Mouse (Mus musculus) liver, embryonic 14.5 days (tissue): Measurements from ENCODE around the gene Gm8660. TPM values are rescaled to one million over a fixed set of nuclear protein-coding genes. Genes with fewer than 3 reads are reported as not detected.
"Not testable (repeated sequence)": the region's sequence is repeated elsewhere in the genome, so short reads cannot be mapped to it uniquely, and the experiment has no call there.

Source experiments
- ATAC-seq: fragments of 200-750 bp; cut with Nextera tagmentation; 2 replicates; pipeline ENCODE4 v1.8.0; 2017; ENCODE audit warnings: moderate number of reproducible peaks, mild to moderate bottlenecking, moderate library complexity; ENCODE audit not compliant: insufficient read depth
- DNase-seq, 3 experiments: peaks; one replicate each; pipeline ENCODE4 v3.0.0-alpha.2; 2012 to 2013; ENCODE audit warnings: low read depth in 3 of 3, low spot score in 3 of 3
- H3K27ac ChIP-seq: fragments of 300-500 bp; sonication (generic); 2 replicates; pipeline ENCODE4 v1.5.1; 2014; ENCODE audit warnings: moderate library complexity, mild to moderate bottlenecking, control low read depth, inconsistent platforms
- H3K27me3 ChIP-seq: fragments of 300-500 bp; sonication (generic); 2 replicates; pipeline ENCODE4 v1.6.1; 2014; ENCODE audit warnings: mild to moderate bottlenecking, low read length, moderate library complexity; ENCODE audit not compliant: control insufficient read depth, insufficient read depth
- H3K36me3 ChIP-seq: fragments of 300-500 bp; sonication (generic); replicated peaks from 2 replicates; pipeline ENCODE4 v1.6.1; 2014; ENCODE audit warnings: low read depth; ENCODE audit not compliant: control insufficient read depth, insufficient read depth
- H3K4me1 ChIP-seq, 2 experiments: fragments of 200-500 bp in 1 of 2; fragments of 300-500 bp in 1 of 2; sonication (generic) in 1 of 2; replicated peaks; 2 replicates each; pipeline ENCODE4 v1.6.1; 2012 to 2014; ENCODE audit warnings: antibody characterized with exemption in 1 of 2, inconsistent platforms in 1 of 2, low read length in 1 of 2; ENCODE audit not compliant: control insufficient read depth in 2 of 2, insufficient read depth in 2 of 2
- H3K4me2 ChIP-seq: fragments of 300-500 bp; sonication (generic); 2 replicates; pipeline ENCODE4 v1.6.1; 2014; ENCODE audit warnings: low read depth, mild to moderate bottlenecking, control low read depth, moderate library complexity
- H3K4me3 ChIP-seq, 2 experiments: fragments of 200-500 bp in 1 of 2; fragments of 300-500 bp in 1 of 2; sonication (generic) in 1 of 2; 2 replicates each; pipeline ENCODE4 v1.5.1; 2012 to 2014; ENCODE audit warnings: low read depth in 2 of 2, low read length in 2 of 2, mild to moderate bottlenecking in 2 of 2, control low read depth in 1 of 2, inconsistent platforms in 1 of 2, moderate library complexity in 1 of 2; ENCODE audit not compliant: insufficient read depth in 1 of 2
- H3K9ac ChIP-seq: fragments of 300-500 bp; sonication (generic); replicated peaks from 2 replicates; pipeline ENCODE4 v1.6.1; 2014; ENCODE audit warnings: mild to moderate bottlenecking, control low read depth, moderate library complexity
- H3K9me3 ChIP-seq: fragments of 300-500 bp; sonication (generic); 2 replicates; pipeline ENCODE4 v1.6.1; 2016; ENCODE audit warnings: low read length, mixed read lengths; ENCODE audit not compliant: control insufficient read depth
- WGBS: fragments of 180-500 bp; shearing (Covaris S2); extraction: QIAGEN DNeasy Blood & Tissue Kit; methylation state at CpG from one replicate; pipeline ENCODE4 v1.1.7; 2014; ENCODE audit not compliant: insufficient replicate concordance; 5-methylcytosine and 5-hydroxymethylcytosine counted together
- polyA plus RNA-seq, 2 experiments: library from polyadenylated mRNA; depleted of rRNA in 1 of 2; stranded (reverse) in 1 of 2; unstranded in 1 of 2; fragments of >200 nt; fragmentation: Nextera tagmentation in 1 of 2; extraction: Ambion mirVana in 1 of 2; gene quantifications; 2 replicates each; pipeline versions ENCODE4 v1.2.1 to v1.2.3; 2012 to 2014

Gm8660 gene
- polyA plus RNA-seq (2012; rRNA removed) = not detected in 2 replicates
- not detected in 2 replicates for polyA plus RNA-seq (2014; fragmentation: Nextera tagmentation; extraction: Ambion mirVana)

DNA sequence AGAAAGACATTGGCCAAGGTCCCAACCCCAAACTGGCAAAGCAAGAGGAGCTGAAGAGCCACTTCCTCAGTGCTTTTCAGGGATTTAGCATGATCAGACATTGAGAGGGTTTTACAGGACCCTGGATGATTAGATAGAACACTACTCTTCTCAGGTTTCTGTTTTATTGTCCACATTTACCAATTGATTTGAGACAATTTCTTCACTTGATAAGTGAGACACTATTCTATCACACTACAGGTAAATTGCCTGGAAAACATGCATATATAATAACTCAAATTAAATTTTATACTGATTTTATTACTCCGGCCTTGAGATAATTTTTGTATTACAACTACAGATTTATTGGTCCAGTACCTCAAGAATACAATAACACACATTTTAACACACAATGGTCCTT is at the start of gene Gm8660:
Gm8660 (minus strand) TSS at position 101 of the 400 bp plus-strand sequence.
- not testable (repeated sequence) for H3K4me3 ChIP-seq, H3K9ac ChIP-seq, H3K27ac ChIP-seq, ATAC-seq, H3K36me3 ChIP-seq, H3K4me2 ChIP-seq, H3K4me1 ChIP-seq, H3K9me3 ChIP-seq, H3K27me3 ChIP-seq, DNase-seq
- no CpG with 5 or more reads among the region's 1 CpGs for WGBS

DNA sequence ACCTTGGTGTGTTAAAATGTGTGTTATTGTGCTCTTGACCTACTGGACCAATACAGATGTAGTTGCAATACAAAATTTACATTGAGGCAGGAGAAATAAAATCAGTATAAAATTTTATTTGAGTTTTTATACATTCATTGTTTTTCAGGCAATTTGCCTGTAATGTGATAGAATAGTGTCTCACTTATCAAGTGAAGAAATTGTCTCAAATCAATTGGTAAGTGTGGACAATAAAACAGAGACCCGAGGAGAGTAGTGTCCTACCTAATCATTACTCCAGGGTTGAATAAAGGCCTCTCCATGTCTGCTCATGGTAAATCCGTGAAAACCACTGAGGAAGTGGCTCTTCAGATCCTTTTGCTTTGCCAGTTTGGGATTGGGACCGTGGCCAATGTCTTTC is 42.4 kb upstream of the Gm8660 start, which contains the start of gene Vmn1r148:
Vmn1r148 (plus strand) TSS at position 301 of the 400 bp plus-strand sequence.
- not testable (repeated sequence) for H3K27me3 ChIP-seq
- WGBS = no CpG with 5 or more reads among the region's 3 CpGs

DNA sequence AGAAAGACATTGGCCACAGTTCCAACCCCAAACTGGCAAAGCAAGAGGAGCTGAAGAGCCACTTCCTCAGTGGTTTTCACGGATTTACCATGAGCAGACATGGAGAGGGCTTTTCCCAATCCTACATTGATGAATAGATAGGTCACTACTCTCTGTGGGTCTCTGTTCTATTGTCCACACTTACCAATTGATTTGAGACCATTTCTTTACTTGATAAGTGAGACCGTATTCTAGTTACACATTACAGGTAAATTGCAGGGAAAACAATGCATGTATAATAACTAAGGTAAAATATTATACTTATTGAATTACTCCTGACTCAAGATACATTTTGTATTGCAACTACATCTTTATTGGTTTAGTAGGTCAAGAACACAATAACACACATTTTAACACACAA is 41.2 kb downstream of the Gm8660 start, which contains the start of gene Gm4187:
Gm4187 (minus strand) TSS at position 101 of the 400 bp plus-strand sequence.
- not testable (repeated sequence) for H3K4me3 ChIP-seq, ATAC-seq, H3K27me3 ChIP-seq, H3K9ac ChIP-seq, H3K36me3 ChIP-seq, H3K27ac ChIP-seq, DNase-seq, H3K9me3 ChIP-seq, H3K4me1 ChIP-seq, H3K4me2 ChIP-seq
- WGBS = no CpG with 5 or more reads among the region's 2 CpGs

More for the DNA sequence above, 42.4 kb upstream of the Gm8660 start, which contains the start of gene Vmn1r148:
- H3K4me1 ChIP-seq, H3K36me3 ChIP-seq, H3K27ac ChIP-seq, ATAC-seq, H3K9me3 ChIP-seq, H3K4me3 ChIP-seq, DNase-seq, H3K9ac ChIP-seq, H3K4me2 ChIP-seq: not testable (repeated sequence)

Other genes starting within 250 kb of the Gm8660 start
- not detected in 2 replicates for gene Gm10666, start 236.3 kb downstream of the Gm8660 start, polyA plus RNA-seq (2012; rRNA removed)
- gene Gm10666, start 236.3 kb downstream of the Gm8660 start, polyA plus RNA-seq (2014; fragmentation: Nextera tagmentation; extraction: Ambion mirVana) = not detected in 2 replicates
- gene Vmn1r142, start 207.0 kb downstream of the Gm8660 start, polyA plus RNA-seq (2012; rRNA removed) = not detected in 2 replicates
- not detected in 2 replicates for gene Vmn1r142, start 207.0 kb downstream of the Gm8660 start, polyA plus RNA-seq (2014; fragmentation: Nextera tagmentation; extraction: Ambion mirVana)
- not detected in 2 replicates for gene Vmn1r143, start 181.7 kb downstream of the Gm8660 start, polyA plus RNA-seq (2012; rRNA removed)
- not detected in 2 replicates for gene Vmn1r143, start 181.7 kb downstream of the Gm8660 start, polyA plus RNA-seq (2014; fragmentation: Nextera tagmentation; extraction: Ambion mirVana)
- gene Gm8653, start 169.8 kb downstream of the Gm8660 start, polyA plus RNA-seq (2012; rRNA removed) = not detected in 2 replicates
- gene Gm8653, start 169.8 kb downstream of the Gm8660 start, polyA plus RNA-seq (2014; fragmentation: Nextera tagmentation; extraction: Ambion mirVana) = not detected in 2 replicates
- not detected in 2 replicates for gene Gm8453, start 141.6 kb downstream of the Gm8660 start, polyA plus RNA-seq (2012; rRNA removed)
- not detected in 2 replicates for gene Gm8453, start 141.6 kb downstream of the Gm8660 start, polyA plus RNA-seq (2014; fragmentation: Nextera tagmentation; extraction: Ambion mirVana)
- not detected in 2 replicates for gene Gm4187, start 41.3 kb downstream of the Gm8660 start, polyA plus RNA-seq (2012; rRNA removed)
- gene Gm4187, start 41.3 kb downstream of the Gm8660 start, polyA plus RNA-seq (2014; fragmentation: Nextera tagmentation; extraction: Ambion mirVana) = not detected in 2 replicates
- gene Vmn1r148, start 42.5 kb upstream of the Gm8660 start, polyA plus RNA-seq (2012; rRNA removed) = not detected in 2 replicates
- not detected in 2 replicates for gene Vmn1r148, start 42.5 kb upstream of the Gm8660 start, polyA plus RNA-seq (2014; fragmentation: Nextera tagmentation; extraction: Ambion mirVana)
- gene Vmn1r149, start 67.2 kb upstream of the Gm8660 start, polyA plus RNA-seq (2012; rRNA removed) = not detected in 2 replicates
- not detected in 2 replicates for gene Vmn1r149, start 67.2 kb upstream of the Gm8660 start, polyA plus RNA-seq (2014; fragmentation: Nextera tagmentation; extraction: Ambion mirVana)
- not detected in 2 replicates for gene Gm10665, start 93.0 kb upstream of the Gm8660 start, polyA plus RNA-seq (2012; rRNA removed)
- gene Gm10665, start 93.0 kb upstream of the Gm8660 start, polyA plus RNA-seq (2014; fragmentation: Nextera tagmentation; extraction: Ambion mirVana) = not detected in 2 replicates
- gene Vmn1r151, start 128.6 kb upstream of the Gm8660 start, polyA plus RNA-seq (2012; rRNA removed) = not detected in 2 replicates
- gene Vmn1r151, start 128.6 kb upstream of the Gm8660 start, polyA plus RNA-seq (2014; fragmentation: Nextera tagmentation; extraction: Ambion mirVana) = not detected in 2 replicates
- gene Vmn1r152, start 151.9 kb upstream of the Gm8660 start, polyA plus RNA-seq (2012; rRNA removed) = not detected in 2 replicates
- gene Vmn1r152, start 151.9 kb upstream of the Gm8660 start, polyA plus RNA-seq (2014; fragmentation: Nextera tagmentation; extraction: Ambion mirVana) = not detected in 2 replicates
- gene Gm8677, start 163.8 kb upstream of the Gm8660 start, polyA plus RNA-seq (2012; rRNA removed) = not detected in 2 replicates
- not detected in 2 replicates for gene Gm8677, start 163.8 kb upstream of the Gm8660 start, polyA plus RNA-seq (2014; fragmentation: Nextera tagmentation; extraction: Ambion mirVana)
- not detected in 2 replicates for gene Gm4201, start 194.3 kb upstream of the Gm8660 start, polyA plus RNA-seq (2012; rRNA removed)
- gene Gm4201, start 194.3 kb upstream of the Gm8660 start, polyA plus RNA-seq (2014; fragmentation: Nextera tagmentation; extraction: Ambion mirVana) = not detected in 2 replicates
- gene Gm4565, start 217.1 kb upstream of the Gm8660 start, polyA plus RNA-seq (2012; rRNA removed) = not detected in 2 replicates
- not detected in 2 replicates for gene Gm4565, start 217.1 kb upstream of the Gm8660 start, polyA plus RNA-seq (2014; fragmentation: Nextera tagmentation; extraction: Ambion mirVana)